Mouse (Mus musculus): ENCODE measurements around the gene Slc2a8. TPM values are rescaled to one million over a fixed set of nuclear protein-coding genes. Genes with fewer than 3 reads are reported as not detected.

The Slc2a8 gene
- total RNA-seq, 2 experiments from 2014 or later, result 18.3 to 26.7 TPM

DNA sequence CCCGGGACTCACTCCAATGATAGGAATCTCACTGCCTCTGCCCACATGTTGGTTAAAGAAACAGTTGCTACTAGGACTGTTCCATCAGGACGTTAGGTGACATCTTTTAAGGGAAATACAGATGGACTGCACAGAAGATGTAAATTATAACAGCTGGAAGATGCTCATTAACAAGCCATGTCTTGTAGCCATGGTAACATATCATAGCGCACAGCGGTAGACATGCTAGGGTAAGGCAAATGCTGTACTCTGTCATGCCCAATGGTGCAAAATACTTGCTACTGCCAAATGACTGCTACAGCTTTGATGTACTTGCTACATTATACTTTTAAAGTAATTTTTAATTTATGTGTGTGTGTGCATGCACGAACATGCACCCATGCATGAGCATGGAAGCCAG lies 4.8 kb downstream of the Slc2a8 start:
- no peak for DNase-seq

DNA sequence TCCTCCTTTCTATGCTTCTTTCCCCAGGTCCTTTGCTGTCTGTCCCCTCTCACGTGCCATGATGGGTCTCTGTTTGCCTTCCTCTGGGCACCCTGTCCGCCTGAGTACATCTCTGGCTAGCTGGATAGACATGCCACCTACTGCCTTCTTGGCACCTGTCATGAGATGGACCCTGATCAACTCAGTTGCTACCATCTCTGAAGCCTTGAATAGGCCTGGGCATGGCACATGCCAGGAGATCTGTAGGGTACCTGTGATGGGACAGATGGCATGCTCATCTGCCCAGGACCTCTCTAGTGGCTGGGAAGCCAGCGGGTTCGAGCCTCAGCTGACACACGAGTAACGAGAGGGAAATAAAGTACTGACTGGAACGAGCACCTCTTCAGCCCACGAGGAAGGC lies 7.7 kb downstream of the Slc2a8 start:
- no peak for DNase-seq
- intact Hi-C loops (cut with DNase I), result no loop called here

More for the DNA sequence above, 4.8 kb downstream of the Slc2a8 start:
- intact Hi-C loops (cut with DNase I), result no loop called here

- no peak for DNase-seq
- intact Hi-C loops (cut with DNase I), result no loop called here
Observed at GRCm38 (mm10) chr2:32971235-32971634, 10.6 kb downstream of the Slc2a8 start.

- peak; percentile 40 to 48 for DNase-seq
- intact Hi-C loops (cut with DNase I), result no loop called here
Observed at GRCm38 (mm10) chr2:32969326-32969725, 12.6 kb downstream of the Slc2a8 start.

DNA sequence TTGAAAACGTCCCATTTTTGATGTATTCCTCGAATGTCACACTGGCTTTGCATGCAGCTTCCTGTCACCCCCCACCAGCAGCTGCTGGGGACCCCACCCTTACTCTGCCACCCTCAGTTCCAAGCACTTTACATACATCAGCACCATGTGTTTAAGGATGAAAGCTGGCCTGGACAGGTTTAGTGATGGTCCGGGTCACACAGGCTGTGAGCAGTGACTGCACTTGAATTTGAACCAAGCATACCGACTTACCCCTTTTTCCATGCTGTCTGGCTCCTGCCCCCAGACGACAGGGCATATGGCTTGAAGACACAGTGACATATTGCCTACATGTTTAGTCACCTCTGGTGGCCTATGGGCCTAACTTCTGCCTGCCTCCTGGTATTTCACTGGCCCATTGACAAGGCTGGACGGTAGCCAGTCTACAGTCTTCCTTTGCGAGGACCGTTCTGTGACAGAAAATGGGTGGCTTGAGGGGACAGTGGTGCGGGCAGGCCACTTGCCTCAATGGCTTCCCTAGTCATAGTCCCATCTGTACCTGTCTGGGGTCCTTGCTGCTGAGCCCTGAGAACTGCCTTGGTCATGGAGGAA lies 13.8 kb downstream of the Slc2a8 start:
- no peak for DNase-seq
- intact Hi-C loops (cut with DNase I), result no loop called here

DNA sequence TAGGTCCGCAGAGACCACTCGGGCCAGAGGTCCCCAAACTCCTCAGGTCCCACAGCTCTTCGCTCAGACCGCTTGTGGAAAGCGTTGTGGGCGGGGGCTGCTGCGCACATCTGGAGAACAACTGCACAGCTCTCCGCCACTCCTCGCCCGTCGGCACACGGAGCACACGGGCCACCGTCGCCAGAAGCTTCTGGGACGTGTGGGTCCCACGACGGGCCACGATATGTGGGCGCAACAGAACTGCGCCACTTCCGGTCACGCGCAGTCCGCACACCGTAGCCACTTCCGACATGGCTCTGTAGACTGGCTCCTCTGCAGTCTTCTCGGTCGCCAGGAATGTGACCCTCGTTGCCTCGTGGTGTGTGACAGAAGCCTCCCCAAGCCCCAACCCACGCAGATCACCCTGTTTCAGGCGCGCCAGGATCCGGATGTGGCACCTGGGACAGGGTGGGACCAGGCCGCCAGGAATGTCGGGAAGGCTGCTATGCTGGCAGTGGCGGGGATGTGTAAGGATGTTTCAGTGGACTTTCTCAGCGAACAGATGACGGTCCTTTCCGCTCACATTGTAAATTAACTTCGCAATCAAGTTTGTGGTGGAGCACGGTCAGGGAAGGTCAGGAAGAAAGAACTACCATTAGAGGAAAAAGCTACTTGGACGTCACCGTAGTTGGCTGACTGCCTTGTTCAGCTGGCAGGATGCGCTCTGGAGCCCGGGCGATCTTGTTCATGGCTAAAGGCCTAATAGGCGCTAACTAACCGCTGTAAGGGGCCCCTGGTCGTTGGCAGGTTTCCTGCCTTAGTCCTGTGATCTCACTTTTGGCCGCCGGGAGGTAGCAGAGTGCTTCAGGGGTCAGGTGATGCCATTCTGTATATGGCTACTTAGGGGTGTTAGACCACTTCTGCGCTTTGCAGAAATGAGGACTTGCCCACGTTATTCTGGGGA lies 14.9 kb downstream of the Slc2a8 start:
- DNase-seq, result peak; percentile 87 to 93
- intact Hi-C loops (cut with DNase I), result no loop called here

DNA sequence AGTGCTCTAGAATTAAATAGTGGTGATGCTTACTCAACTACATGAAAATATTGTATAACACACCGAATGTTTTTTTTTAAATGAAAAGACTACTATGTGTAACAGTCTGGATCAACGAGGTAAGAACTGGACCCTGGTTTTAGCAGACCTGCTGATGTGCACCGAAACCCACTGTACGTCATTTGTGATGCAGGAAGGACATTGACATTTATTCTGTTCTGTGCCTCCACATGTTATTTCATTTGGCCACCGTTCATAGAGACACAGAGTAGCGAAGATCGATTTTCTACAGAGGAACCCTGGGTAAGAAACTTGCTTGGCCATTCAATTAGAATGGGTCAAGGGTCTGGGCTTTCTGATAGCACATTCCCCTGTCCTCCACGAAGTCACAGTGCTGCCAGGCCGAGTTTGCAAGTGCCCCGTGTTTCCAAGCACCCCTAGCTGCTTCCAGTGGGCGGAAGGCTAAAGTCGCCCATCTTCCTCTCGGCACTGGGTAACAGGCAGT lies 15.6 kb downstream of the Slc2a8 start:
- intact Hi-C loops (cut with DNase I), result no loop called here
- DNase-seq, result no peak

DNA sequence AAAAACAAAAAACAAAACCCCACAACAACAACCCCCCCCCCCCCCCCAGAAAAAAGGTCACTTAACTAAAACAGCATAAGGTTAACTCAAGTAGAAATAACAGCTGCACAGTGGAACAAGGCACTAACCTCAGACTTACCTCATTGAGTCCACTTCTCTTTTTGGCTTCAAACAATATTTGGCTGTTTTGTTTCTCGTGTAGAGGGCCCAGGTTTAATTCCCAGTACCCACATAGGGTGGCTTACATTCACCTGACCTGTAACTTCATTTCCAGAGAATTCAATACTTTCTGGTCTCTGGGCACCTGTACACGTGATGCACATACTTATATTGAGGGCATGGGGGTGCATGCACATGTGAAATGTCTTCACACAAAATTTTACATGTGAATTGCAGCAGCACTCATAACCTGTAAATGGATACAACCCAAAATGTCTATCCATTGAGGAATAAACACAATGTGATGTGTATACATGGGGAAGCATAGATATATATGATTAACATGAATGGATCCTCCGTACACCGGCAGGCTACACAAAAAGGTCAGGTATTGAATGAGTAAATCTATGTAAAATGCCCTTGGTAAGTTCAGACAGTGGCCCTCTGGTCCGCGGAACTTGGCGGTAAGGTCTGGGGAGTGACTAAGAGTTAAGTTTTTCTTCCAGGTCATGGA lies 16.2 kb downstream of the Slc2a8 start:
- DNase-seq, result no peak
- intact Hi-C loops (cut with DNase I), result no loop called here

GRCm38 (mm10) chr2:32964659-32965457 lies 17.0 kb downstream of the Slc2a8 start:
- DNase-seq, result no peak
- intact Hi-C loops (cut with DNase I), result no loop called here

DNA sequence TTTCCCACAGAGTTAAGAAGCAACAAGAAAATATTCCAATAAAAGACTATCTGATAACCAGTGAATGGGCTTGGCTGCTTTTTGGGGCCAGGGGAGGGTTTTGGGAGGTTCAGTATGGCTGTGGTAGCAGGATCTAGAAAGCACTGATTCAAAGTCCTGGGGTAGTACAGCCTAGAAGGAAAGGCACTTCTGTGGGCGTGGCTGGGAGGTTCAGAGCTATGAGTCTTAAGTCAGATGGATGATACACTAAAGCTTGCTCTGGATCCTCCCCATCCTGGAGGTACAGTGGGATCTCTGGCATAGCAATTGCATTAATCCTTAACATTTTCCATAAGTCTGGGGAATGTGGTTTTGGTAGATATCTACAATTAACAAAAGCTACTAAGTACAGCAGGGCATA lies 17.9 kb downstream of the Slc2a8 start:
- intact Hi-C loops (cut with DNase I), result no loop called here
- DNase-seq, result no peak

DNA sequence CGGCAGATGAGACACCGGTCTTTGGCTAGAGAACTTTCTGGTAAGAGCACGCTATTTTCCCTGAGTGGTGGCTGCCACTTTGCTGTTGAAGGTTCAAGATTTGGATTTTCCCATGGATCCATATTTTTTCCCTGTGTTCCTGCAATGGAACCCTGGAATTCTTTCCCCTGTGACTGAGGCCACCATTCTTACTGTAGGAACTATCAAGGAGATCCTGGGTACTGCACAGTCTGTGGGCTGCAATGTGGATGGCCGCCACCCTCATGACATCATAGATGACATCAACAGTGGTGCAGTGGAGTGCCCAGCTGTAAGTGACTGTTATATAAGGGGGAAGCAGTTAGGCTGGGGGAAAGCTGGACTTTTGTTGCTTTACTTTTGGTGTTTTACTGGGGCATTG lies 18.3 kb downstream of the Slc2a8 start:
- intact Hi-C loops (cut with DNase I), result no loop called here
- no peak for DNase-seq

- no peak for DNase-seq
- intact Hi-C loops (cut with DNase I), result no loop called here
Observed at GRCm38 (mm10) chr2:32962875-32963220, 19.0 kb downstream of the Slc2a8 start.

- intact Hi-C loops (cut with DNase I), result no loop called here
- no peak for DNase-seq
Observed at GRCm38 (mm10) chr2:32962062-32962874, 19.6 kb downstream of the Slc2a8 start.

GRCm38 (mm10) chr2:32961192-32961995 lies 20.5 kb downstream of the Slc2a8 start, which contains the start of the genes Rpl12 and Lrsam1:
Gene Rpl12, plus strand, starts transcription at chr2:32961559.
Gene Lrsam1, minus strand, starts transcription at chr2:32961614.
- intact Hi-C loops (cut with DNase I), result no loop called here
- peak; percentile 96 to 97 for DNase-seq

DNA sequence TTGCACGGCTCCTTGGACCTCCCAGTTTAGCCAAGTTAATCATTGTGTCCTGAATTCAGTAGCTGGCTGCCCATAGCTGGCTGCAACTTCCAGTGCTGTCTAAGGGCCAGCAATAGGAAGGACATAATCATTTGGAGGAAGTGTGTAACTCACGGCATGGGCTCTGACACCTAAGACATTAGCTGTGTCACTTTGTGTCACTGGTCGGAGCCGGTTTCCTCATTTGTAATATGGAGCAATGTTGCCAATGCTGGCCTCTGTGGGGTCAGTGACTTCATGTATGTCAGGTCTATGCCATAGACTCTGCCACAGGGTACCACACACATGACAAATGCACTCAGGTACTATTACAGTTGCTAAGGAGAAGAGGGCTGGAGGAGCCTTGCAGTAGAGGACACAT lies 21.6 kb downstream of the Slc2a8 start:
- intact Hi-C loops (cut with DNase I), result no loop called here
- no peak for DNase-seq

DNA sequence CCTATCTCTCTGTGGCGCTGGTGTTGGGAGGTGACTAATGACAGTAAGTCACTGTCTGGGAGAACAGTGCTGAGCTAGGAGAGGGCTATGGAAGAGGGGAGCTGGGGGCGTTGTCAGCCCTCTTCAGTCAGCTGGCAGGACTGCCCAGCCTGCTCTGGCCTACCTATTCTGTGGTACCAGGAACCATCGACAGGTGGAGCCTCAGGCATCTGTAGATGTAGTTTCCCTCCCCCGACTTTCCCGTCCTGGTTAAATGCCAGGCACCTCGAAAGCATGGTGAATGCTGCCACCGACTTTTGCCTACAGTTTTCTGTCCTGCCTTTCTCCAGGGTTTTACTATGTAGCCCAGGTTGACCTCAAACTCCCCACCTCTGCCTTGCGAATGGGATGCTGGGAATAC lies 24.5 kb downstream of the Slc2a8 start:
- intact Hi-C loops (cut with DNase I), result no loop called here
- DNase-seq, result no peak

DNA sequence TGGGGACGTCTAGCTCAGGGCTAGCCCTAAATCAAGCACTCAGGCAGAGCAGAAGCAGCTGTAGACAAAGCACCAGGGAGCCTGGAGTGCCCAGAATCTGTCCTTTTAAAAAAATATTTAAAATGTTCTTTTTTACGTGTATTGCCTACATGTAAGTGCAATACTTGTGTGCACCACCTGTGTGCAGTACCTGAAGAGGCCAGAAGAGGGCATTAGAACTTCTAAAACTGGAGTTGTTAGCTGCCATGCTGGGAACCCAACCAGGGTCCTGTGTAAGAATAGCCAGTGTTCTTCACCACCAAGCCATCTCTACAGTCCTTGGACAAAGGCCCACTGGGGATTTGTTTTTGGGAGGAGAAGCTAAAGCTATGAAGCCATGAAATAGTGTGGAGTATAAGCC lies 27.3 kb downstream of the Slc2a8 start:
- DNase-seq, result no peak
- intact Hi-C loops (cut with DNase I), result no loop called here

GRCm38 (mm10) chr2:32947454-32947853 lies 34.4 kb downstream of the Slc2a8 start:
- intact Hi-C loops (cut with DNase I), result no loop called here
- no peak for DNase-seq

DNA sequence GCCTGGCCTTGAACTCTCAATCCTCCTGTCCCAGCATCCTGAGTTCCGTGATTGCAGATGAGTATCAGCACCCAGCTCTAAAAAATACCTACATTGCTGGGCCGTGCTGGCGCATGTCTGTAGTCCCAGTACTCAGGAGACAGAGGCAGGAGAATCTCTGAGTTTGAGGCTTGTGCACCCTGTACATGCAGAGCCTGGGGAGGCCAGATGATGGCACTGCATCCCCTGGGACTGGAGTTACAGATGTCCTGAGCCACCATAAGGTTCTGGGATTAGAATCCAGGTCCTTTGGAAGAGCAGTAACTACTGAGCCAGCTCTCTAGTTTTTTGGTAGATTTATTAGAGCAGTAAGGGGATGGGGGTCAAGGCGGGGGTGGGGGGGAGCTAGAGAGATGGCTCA lies 41.4 kb downstream of the Slc2a8 start:
- DNase-seq, result no peak
- intact Hi-C loops (cut with DNase I), result no loop called here

Measured in heart, postnatal 36 days (tissue).